Mouse (Mus musculus) ES-Bruce4 (cell line): ENCODE results near the gene Gmppb. TPM values are rescaled to one million over a fixed set of nuclear protein-coding genes. Genes with fewer than 3 reads are reported as not detected.

Experiments
- H3K27ac ChIP-seq: 2 replicates; pipeline ENCODE4 v1.5.1; 2012; ENCODE audit warnings: low read length, inconsistent platforms; ENCODE audit not compliant: insufficient read depth
- H3K27me3 ChIP-seq: 2 replicates; pipeline ENCODE4 v1.6.1; 2012; ENCODE audit warnings: mild to moderate bottlenecking, low read length, inconsistent platforms; ENCODE audit not compliant: control insufficient read depth, poor library complexity, insufficient read depth, severe bottlenecking
- H3K36me3 ChIP-seq: 2 replicates; pipeline ENCODE4 v1.6.1; 2012; ENCODE audit warnings: inconsistent platforms, mild to moderate bottlenecking, low read length, moderate library complexity; ENCODE audit not compliant: control insufficient read depth, poor library complexity, insufficient read depth, severe bottlenecking
- H3K4me1 ChIP-seq: one replicate; pipeline ENCODE4 v1.8.1; 2011; ENCODE audit warnings: low read length; ENCODE audit not compliant: control insufficient read depth, insufficient read depth
- H3K4me3 ChIP-seq: 2 replicates; pipeline ENCODE4 v1.5.1; 2011; ENCODE audit warnings: low read depth, mild to moderate bottlenecking, low read length
- H3K9ac ChIP-seq: 2 replicates; pipeline ENCODE4 v1.6.1; 2012; ENCODE audit warnings: low read depth, mild to moderate bottlenecking, inconsistent platforms; ENCODE audit not compliant: poor library complexity, severe bottlenecking
- H3K9me3 ChIP-seq: replicated peaks from 2 replicates; pipeline ENCODE4 v1.6.1; 2012; ENCODE audit warnings: mild to moderate bottlenecking, low read length, inconsistent platforms; ENCODE audit not compliant: control insufficient read depth, poor library complexity, insufficient read depth, severe bottlenecking
- CTCF ChIP-seq: IDR thresholded peaks from one replicate; pipeline ENCODE4 v1.8.1; 2011; ENCODE audit warnings: low read depth, low read length
- EP300 ChIP-seq: IDR thresholded peaks from 2 replicates; pipeline ENCODE4 v1.6.1; 2011; ENCODE audit warnings: low read depth, low read length; ENCODE audit not compliant: insufficient read depth
- POLR2A ChIP-seq: IDR thresholded peaks from one replicate; pipeline ENCODE4 v1.8.1; 2011; ENCODE audit warnings: low read length; ENCODE audit not compliant: insufficient read depth
- polyA plus RNA-seq: library from polyadenylated mRNA; stranded (reverse); fragments of >200 nt; gene quantifications from 2 replicates; pipeline ENCODE4 v1.2.4, GENCODE M21; 2011; ENCODE audit warnings: low read depth; ENCODE audit not compliant: missing spikeins, insufficient read depth, insufficient read length

The Gmppb gene
- polyA plus RNA-seq, 1 experiment = 10.2 TPM

DNA sequence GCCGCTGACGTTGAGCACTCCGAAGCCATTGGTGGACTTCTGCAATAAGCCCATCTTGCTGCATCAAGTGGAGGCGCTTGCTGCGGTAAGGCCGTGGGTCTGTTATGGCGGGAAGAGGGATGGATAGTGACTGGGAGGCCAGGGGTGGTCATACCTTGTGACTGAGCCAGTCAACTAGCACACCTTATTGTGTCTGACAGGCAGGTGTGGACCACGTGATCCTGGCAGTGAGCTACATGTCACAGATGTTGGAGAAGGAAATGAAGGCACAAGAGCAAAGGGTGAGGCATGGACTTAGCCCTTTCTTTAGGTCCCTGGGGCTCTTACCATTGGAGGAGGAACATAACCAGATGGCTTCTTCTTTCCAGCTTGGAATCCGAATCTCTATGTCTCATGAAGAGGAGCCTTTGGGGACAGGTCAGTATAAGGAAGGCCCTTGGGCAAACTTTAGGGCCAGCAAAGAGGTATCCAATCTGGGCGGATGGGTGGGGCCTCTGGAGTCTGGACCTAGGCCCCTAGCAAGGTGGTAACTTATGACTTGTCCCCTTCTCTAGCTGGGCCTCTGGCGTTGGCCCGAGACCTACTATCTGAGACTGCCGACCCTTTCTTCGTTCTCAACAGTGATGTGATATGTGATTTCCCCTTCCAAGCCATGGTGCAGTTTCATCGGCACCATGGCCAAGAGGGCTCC lies 664 bp downstream of the Gmppb start:
- Histone ChIP-seq H3K9me3 (no peaks in the 10 kb centered on the region), H3K4me3 (peak overlapping the region; percentile 94), H3K9ac (peak overlapping the region; percentile 47), H3K4me1 (no peaks in the 10 kb centered on the region), H3K27ac (no peak overlapping the region), H3K36me3 (peaks cover 5% of the 10 kb centered on the region; the same call in 1 of the 2 replicates), H3K27me3 (no peaks in the 10 kb centered on the region)
- TF ChIP-seq CTCF (no peak), EP300 (no peak), POLR2A (no peak)

DNA sequence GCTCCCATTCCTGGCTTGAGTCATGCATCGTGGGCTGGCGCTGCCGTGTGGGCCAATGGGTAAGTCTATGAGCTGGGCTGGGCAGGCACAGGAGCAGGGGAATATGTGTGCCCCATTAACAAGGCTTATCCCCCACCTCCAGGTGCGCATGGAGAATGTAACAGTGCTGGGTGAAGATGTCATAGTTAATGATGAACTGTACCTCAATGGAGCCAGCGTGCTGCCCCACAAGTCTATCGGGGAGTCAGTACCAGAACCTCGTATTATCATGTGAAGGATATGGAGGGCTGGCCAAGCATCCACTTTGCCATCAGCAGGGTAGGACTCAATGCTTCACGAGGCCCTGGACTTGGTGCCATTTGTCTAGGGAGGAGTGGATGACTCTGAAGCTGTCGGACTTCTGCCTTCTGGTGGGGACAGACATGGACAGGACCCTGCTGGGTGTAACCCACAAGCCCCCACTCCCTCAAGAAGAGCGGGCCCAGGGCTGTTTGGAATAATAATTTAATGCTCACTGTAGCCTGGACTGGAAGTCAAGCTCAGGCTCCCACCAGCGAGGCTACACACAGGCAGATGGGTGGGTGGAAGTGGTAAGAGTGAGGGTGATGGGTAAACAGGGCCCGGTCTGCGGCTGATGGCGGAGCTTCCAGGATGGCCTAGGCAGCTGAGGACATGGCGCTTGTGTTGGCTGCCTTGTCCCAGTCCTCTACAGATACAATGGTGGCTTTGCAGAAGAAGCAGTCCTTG lies 2.3 kb downstream of the Gmppb start:
- H3K27ac ChIP-seq = no peak overlapping the region
- no peak for TF ChIP-seq CTCF
- TF ChIP-seq EP300 = no peak
- no peak for TF ChIP-seq POLR2A
- H3K4me3 ChIP-seq = no peak overlapping the region
- H3K4me1 ChIP-seq = no peaks in the 10 kb centered on the region
- H3K9me3 ChIP-seq = no peaks in the 10 kb centered on the region
- H3K27me3 ChIP-seq = no peaks in the 10 kb centered on the region
- no peak overlapping the region for H3K9ac ChIP-seq
- 0 out of 2 replicates have a peak, but pooled peaks cover 3% of the 10 kb centered on the region for H3K36me3 ChIP-seq

- Histone ChIP-seq H3K27ac (no peak overlapping the region), H3K9me3 (no peaks in the 10 kb centered on the region), H3K4me3 (no peak overlapping the region), H3K9ac (no peak overlapping the region), H3K36me3 (0 out of 2 replicates have a peak, but pooled peaks cover 3% of the 10 kb centered on the region), H3K4me1 (no peaks in the 10 kb centered on the region), H3K27me3 (no peaks in the 10 kb centered on the region)
- TF ChIP-seq CTCF (no peak), POLR2A (no peak), EP300 (no peak)
Observed at GRCm38 (mm10) chr9:108051931-108052220, 2.8 kb downstream of the Gmppb start.

DNA sequence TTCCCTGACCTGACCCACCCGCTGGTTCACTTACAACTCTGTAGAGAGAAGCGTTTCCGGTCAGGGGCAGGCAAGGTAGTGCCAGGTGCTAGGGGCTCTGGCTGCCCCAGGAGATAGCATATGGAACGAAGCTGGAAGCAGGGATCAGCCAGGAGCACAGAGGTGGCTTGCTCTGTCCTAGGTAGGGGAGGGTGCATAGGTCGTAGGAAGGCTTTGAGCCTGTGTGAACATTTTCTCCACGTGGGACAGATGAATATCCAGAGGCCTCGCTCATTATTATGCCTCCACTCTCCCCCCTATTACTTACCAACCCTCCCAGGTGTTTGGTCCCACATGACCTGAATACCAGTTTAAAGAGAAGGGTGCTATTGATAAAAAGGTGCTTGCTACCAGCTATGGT lies 3.4 kb downstream of the Gmppb start:
- no peak overlapping the region for H3K9ac ChIP-seq
- H3K4me3 ChIP-seq = no peak overlapping the region
- H3K27ac ChIP-seq = no peak overlapping the region
- TF ChIP-seq CTCF (no peak), EP300 (no peak), POLR2A (no peak)
- no peaks in the 10 kb centered on the region for H3K9me3 ChIP-seq
- H3K36me3 ChIP-seq = 0 out of 2 replicates have a peak, but pooled peaks cover 3% of the 10 kb centered on the region
- H3K4me1 ChIP-seq = no peaks in the 10 kb centered on the region
- no peaks in the 10 kb centered on the region for H3K27me3 ChIP-seq

DNA sequence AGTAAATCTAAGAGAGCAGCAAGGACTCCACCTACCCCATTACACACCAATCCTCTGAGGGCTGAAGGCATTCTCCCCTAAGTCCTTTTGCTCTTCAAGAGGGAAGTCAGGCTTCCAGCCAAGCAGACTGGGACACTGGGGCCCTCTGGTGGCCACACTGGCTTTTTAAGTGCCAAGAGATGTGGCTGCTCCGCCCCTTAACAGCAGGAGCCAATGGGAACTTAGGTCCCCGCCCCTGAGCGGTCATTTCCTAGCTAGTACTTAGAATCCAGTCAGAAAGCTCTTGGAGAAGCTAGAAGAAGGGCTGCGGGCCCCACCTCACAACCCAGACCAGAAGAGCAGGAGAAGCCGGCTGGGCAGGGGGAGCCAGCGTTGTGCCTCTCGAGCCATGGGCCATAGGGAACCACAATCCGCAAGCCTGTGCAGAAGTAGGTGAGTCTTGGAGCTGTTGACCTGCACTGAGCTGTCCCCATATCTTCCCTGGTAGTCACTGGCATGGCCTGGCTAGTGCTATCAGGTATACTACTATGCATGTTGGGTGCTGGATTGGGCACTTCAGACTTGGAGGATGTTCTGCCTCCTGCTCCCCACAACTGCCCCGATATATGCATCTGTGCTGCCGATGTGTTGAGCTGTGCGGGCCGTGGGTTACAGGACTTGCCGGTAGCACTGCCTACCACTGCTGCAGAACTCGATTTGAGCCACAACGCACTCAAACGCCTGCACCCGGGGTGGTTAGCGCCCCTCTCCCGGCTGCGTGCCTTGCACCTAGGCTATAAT lies 4.0 kb downstream of the Gmppb start, which contains the start of gene Amigo3:
Gene Amigo3 (plus strand): TSS at position 275 of the 780 bp plus-strand sequence.
- peak; percentile 80 for TF ChIP-seq CTCF
- no peak for TF ChIP-seq EP300
- TF ChIP-seq POLR2A = peak; percentile 27
- peak within 1 kb of the TSS; percentile 27 for H3K4me3 ChIP-seq
- H3K9me3 ChIP-seq = no peaks in the 10 kb centered on the region
- H3K27ac ChIP-seq = no peak within 1 kb of the TSS
- 0 out of 2 replicates have a peak, but pooled peaks cover 3% of the 10 kb centered on the region for H3K36me3 ChIP-seq
- H3K27me3 ChIP-seq = no peaks in the 10 kb centered on the region
- H3K4me1 ChIP-seq = no peaks in the 10 kb centered on the region
- no peak within 1 kb of the TSS for H3K9ac ChIP-seq
